Mouse (Mus musculus): ENCODE measurements around the gene BC025920. TPM values are rescaled to one million over a fixed set of nuclear protein-coding genes. Genes with fewer than 3 reads are reported as not detected.

Gene BC025920
- polyA plus RNA-seq, 2 experiments = 0.11 to 2.4 TPM

GRCm38 (mm10) chr10:81564734-81565133 lies 41.3 kb upstream of the BC025920 start:
- no peaks in the 10 kb centered on the region for H3K27me3 ChIP-seq (ENCODE audit: control insufficient read depth, insufficient read depth, low read length)
- peaks cover 7 to 22% of the 10 kb centered on the region in 2 experiments for H3K4me1 ChIP-seq (replicated peaks; ENCODE audit: control insufficient read depth in 2 of 2, insufficient read depth in 2 of 2, low read length in 1 of 2)
- TF ChIP-seq EP300 (IDR thresholded peaks at IDR 0.05; ENCODE audit: low read depth) (no peak), CTCF (IDR thresholded peaks at IDR 0.05; ENCODE audit: low read depth) (peak; percentile 94)
- ATAC-seq (ENCODE audit: insufficient read depth) (no peak), DNase-seq (ENCODE audit: low read depth in 3 of 3, low spot score in 3 of 3) (no peak)
- WGBS (ENCODE audit: insufficient replicate concordance) = 53% methylated on average over 10 of the region's 10 CpGs
- H3K4me3 ChIP-seq (ENCODE audit: insufficient read depth in 1 of 2, low read depth in 2 of 2, low read length in 2 of 2) = no peak overlapping the region
- no peak overlapping the region for H3K9ac ChIP-seq (replicated peaks)
- H3K36me3 ChIP-seq (replicated peaks; ENCODE audit: control insufficient read depth, insufficient read depth, low read depth) = peaks cover 12% of the 10 kb centered on the region
- no peak overlapping the region for H3K4me2 ChIP-seq (ENCODE audit: low read depth)
- no peak overlapping the region for H3K27ac ChIP-seq
- H3K9me3 ChIP-seq (ENCODE audit: control insufficient read depth, low read length) = no peaks in the 10 kb centered on the region

GRCm38 (mm10) chr10:81565257-81566228 lies 40.5 kb upstream of the BC025920 start:
- H3K27me3 ChIP-seq (ENCODE audit: control insufficient read depth, insufficient read depth, low read length) = no peaks in the 10 kb centered on the region
- no peak overlapping the region for H3K4me3 ChIP-seq (ENCODE audit: insufficient read depth in 1 of 2, low read depth in 2 of 2, low read length in 2 of 2)
- no peak overlapping the region for H3K4me2 ChIP-seq (ENCODE audit: low read depth)
- H3K9ac ChIP-seq (replicated peaks) = no peak overlapping the region
- WGBS (ENCODE audit: insufficient replicate concordance) = 63% methylated on average over 20 of the region's 20 CpGs
- ATAC-seq (ENCODE audit: insufficient read depth) (no peak), DNase-seq (ENCODE audit: low read depth in 3 of 3, low spot score in 3 of 3) (no peak)
- H3K9me3 ChIP-seq (ENCODE audit: control insufficient read depth, low read length) = no peaks in the 10 kb centered on the region
- no peak overlapping the region for H3K27ac ChIP-seq
- H3K4me1 ChIP-seq (replicated peaks; ENCODE audit: control insufficient read depth in 2 of 2, insufficient read depth in 2 of 2, low read length in 1 of 2) = peaks cover 7 to 29% of the 10 kb centered on the region in 2 experiments
- peaks cover 12% of the 10 kb centered on the region for H3K36me3 ChIP-seq (replicated peaks; ENCODE audit: control insufficient read depth, insufficient read depth, low read depth)
- TF ChIP-seq EP300 (IDR thresholded peaks at IDR 0.05; ENCODE audit: low read depth) (no peak), CTCF (IDR thresholded peaks at IDR 0.05; ENCODE audit: low read depth) (no peak)

GRCm38 (mm10) chr10:81568381-81569191 lies 37.5 kb upstream of the BC025920 start:
- no peaks in the 10 kb centered on the region for H3K9me3 ChIP-seq (ENCODE audit: control insufficient read depth, low read length)
- no peak overlapping the region for H3K4me2 ChIP-seq (ENCODE audit: low read depth)
- WGBS (ENCODE audit: insufficient replicate concordance) = 27% methylated on average over 16 of the region's 16 CpGs
- H3K27ac ChIP-seq = no peak overlapping the region
- H3K4me3 ChIP-seq (ENCODE audit: insufficient read depth in 1 of 2, low read depth in 2 of 2, low read length in 2 of 2) = no peak overlapping the region
- peaks cover 20 to 34% of the 10 kb centered on the region in 2 experiments for H3K4me1 ChIP-seq (replicated peaks; ENCODE audit: control insufficient read depth in 2 of 2, insufficient read depth in 2 of 2, low read length in 1 of 2)
- TF ChIP-seq EP300 (IDR thresholded peaks at IDR 0.05; ENCODE audit: low read depth) = no peak
- TF ChIP-seq CTCF (IDR thresholded peaks at IDR 0.05; ENCODE audit: low read depth) = no peak
- peaks cover 12% of the 10 kb centered on the region for H3K36me3 ChIP-seq (replicated peaks; ENCODE audit: control insufficient read depth, insufficient read depth, low read depth)
- no peaks in the 10 kb centered on the region for H3K27me3 ChIP-seq (ENCODE audit: control insufficient read depth, insufficient read depth, low read length)
- H3K9ac ChIP-seq (replicated peaks) = no peak overlapping the region
- no peak for DNase-seq (ENCODE audit: low read depth in 3 of 3, low spot score in 3 of 3)
- ATAC-seq (ENCODE audit: insufficient read depth) = no peak

GRCm38 (mm10) chr10:81569507-81570237 lies 36.4 kb upstream of the BC025920 start:
- Histone ChIP-seq H3K9ac (replicated peaks) (no peak overlapping the region), H3K27me3 (ENCODE audit: control insufficient read depth, insufficient read depth, low read length) (no peaks in the 10 kb centered on the region), H3K4me3 (ENCODE audit: insufficient read depth in 1 of 2, low read depth in 2 of 2, low read length in 2 of 2) (no peak overlapping the region), H3K4me1 (replicated peaks; ENCODE audit: control insufficient read depth in 2 of 2, insufficient read depth in 2 of 2, low read length in 1 of 2) (peaks cover 21 to 36% of the 10 kb centered on the region in 2 experiments), H3K36me3 (replicated peaks; ENCODE audit: control insufficient read depth, insufficient read depth, low read depth) (peaks cover 8% of the 10 kb centered on the region), H3K9me3 (ENCODE audit: control insufficient read depth, low read length) (no peaks in the 10 kb centered on the region), H3K27ac (no peak overlapping the region), H3K4me2 (ENCODE audit: low read depth) (no peak overlapping the region; the same call in 1 of the 2 replicates)
- WGBS (ENCODE audit: insufficient replicate concordance) = 69% methylated on average over 9 of the region's 9 CpGs
- TF ChIP-seq EP300 (IDR thresholded peaks at IDR 0.05; ENCODE audit: low read depth) (no peak), CTCF (IDR thresholded peaks at IDR 0.05; ENCODE audit: low read depth) (no peak)
- DNase-seq (ENCODE audit: low read depth in 3 of 3, low spot score in 3 of 3) (no peak), ATAC-seq (ENCODE audit: insufficient read depth) (no peak)

Data from liver, embryonic 14.5 days (tissue).